Mouse (Mus musculus) spleen, adult 2 months (tissue): ENCODE measurements around the gene Rflna. TPM values are rescaled to one million over a fixed set of nuclear protein-coding genes. Genes with fewer than 3 reads are reported as not detected.

Experiments used
- DNase-seq, 2 experiments: peaks; one replicate each; pipeline versions ENCODE4 v3.0.0 to v3.0.0-alpha.2; 2012 to 2021; ENCODE audit warnings: low spot score in 2 of 2, low read depth in 1 of 2
- H3K27ac ChIP-seq: fragments of 200-500 bp; 2 replicates; pipeline ENCODE4 v1.5.1; 2012; ENCODE audit warnings: low read length, inconsistent platforms; ENCODE audit not compliant: insufficient read depth
- H3K27me3 ChIP-seq: fragments of 200-500 bp; 2 replicates; pipeline ENCODE4 v1.6.1; 2012; ENCODE audit warnings: mild to moderate bottlenecking, moderate library complexity, low read length, inconsistent platforms; ENCODE audit not compliant: control insufficient read depth, insufficient read depth
- H3K36me3 ChIP-seq: fragments of 200-500 bp; 2 replicates; pipeline ENCODE4 v1.6.1; 2012; ENCODE audit warnings: mild to moderate bottlenecking, low read length, inconsistent platforms; ENCODE audit not compliant: control insufficient read depth, insufficient read depth
- H3K4me1 ChIP-seq: fragments of 200-500 bp; 2 replicates; pipeline ENCODE4 v1.6.1; 2011; ENCODE audit warnings: inconsistent platforms; ENCODE audit not compliant: control insufficient read depth, insufficient read depth, insufficient read length
- H3K4me3 ChIP-seq: fragments of 200-500 bp; 2 replicates; pipeline ENCODE4 v1.5.1; 2011; ENCODE audit warnings: mild to moderate bottlenecking, inconsistent platforms; ENCODE audit not compliant: insufficient read depth, insufficient read length; ENCODE audit errors: extremely low read depth
- CTCF ChIP-seq: fragments of 200-500 bp; IDR thresholded peaks from 2 replicates; pipeline ENCODE4 v1.5.1; 2011; ENCODE audit warnings: mild to moderate bottlenecking, inconsistent platforms; ENCODE audit not compliant: insufficient read depth, insufficient read length, insufficient replicate concordance; ENCODE audit errors: extremely low read depth
- POLR2A ChIP-seq: fragments of 200-500 bp; IDR thresholded peaks from 2 replicates; pipeline ENCODE4 v1.6.1; 2011; ENCODE audit warnings: low read depth, low read length, inconsistent platforms
- WGBS: fragments of 180-500 bp; shearing (Covaris S2); methylation state at CpG from one replicate; pipeline ENCODE4 v1.1.7; 2018; 5-methylcytosine and 5-hydroxymethylcytosine counted together
- polyA plus RNA-seq: library from polyadenylated mRNA; depleted of rRNA; stranded (reverse); fragments of >200 nt; gene quantifications from 2 replicates; pipeline ENCODE4 v1.2.3, GENCODE M21; 2012

Gene Rflna
- polyA plus RNA-seq, 1 experiment: 0.54 TPM

DNA sequence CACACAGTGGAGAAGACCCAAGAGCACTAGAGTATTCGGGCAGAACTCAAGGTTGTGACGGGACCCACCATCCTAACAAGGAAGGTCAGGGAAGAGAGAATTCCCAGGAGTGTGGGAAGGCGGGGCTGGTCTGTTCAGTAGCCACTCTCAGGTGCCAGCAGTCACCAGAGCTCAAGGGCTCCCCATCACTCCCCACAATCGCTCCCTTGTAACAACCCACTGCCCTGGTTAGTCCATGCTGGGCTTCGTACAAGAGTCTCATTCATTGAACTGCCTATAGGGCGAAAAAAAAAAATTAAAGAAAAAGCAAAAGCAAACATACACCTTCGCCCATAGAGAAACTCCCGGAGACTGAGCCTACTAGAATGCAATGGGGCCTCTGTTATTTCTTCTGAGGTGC lies 10.7 kb upstream of the Rflna start:
- no peak overlapping the region for H3K27ac ChIP-seq
- TF ChIP-seq POLR2A: no peak
- no peak for TF ChIP-seq CTCF
- no peaks in the 10 kb centered on the region; the same call in 1 of the 2 replicates for H3K4me1 ChIP-seq
- no peaks in the 10 kb centered on the region for H3K36me3 ChIP-seq
- no peak overlapping the region for H3K4me3 ChIP-seq
- 86% methylated on average over 8 of the region's 8 CpGs for WGBS
- no peak for DNase-seq
- H3K27me3 ChIP-seq: no peaks in the 10 kb centered on the region

- H3K27me3 ChIP-seq: no peaks in the 10 kb centered on the region
- H3K27ac ChIP-seq: no peak overlapping the region
- TF ChIP-seq POLR2A: no peak
- TF ChIP-seq CTCF: no peak
- H3K4me3 ChIP-seq: no peak overlapping the region
- no peak for DNase-seq
- H3K36me3 ChIP-seq: no peaks in the 10 kb centered on the region
- WGBS: 16% methylated on average over 11 of the region's 11 CpGs
- H3K4me1 ChIP-seq: no peaks in the 10 kb centered on the region; the same call in 1 of the 2 replicates
Measured at GRCm38 (mm10) chr5:124992891-124993290, 10.1 kb upstream of the Rflna start.

GRCm38 (mm10) chr5:124996816-124997215 lies 6.2 kb upstream of the Rflna start:
- TF ChIP-seq CTCF: no peak
- TF ChIP-seq POLR2A: no peak
- 18% methylated on average over 6 of the region's 6 CpGs for WGBS
- H3K27me3 ChIP-seq: no peaks in the 10 kb centered on the region
- no peaks in the 10 kb centered on the region for H3K36me3 ChIP-seq
- no peak overlapping the region for H3K4me3 ChIP-seq
- no peak overlapping the region for H3K27ac ChIP-seq
- DNase-seq: no peak
- H3K4me1 ChIP-seq: no peaks in the 10 kb centered on the region; the same call in 1 of the 2 replicates

GRCm38 (mm10) chr5:124997913-124998312 lies 5.1 kb upstream of the Rflna start:
- WGBS: 97% methylated on average over 4 of the region's 4 CpGs
- Histone ChIP-seq H3K4me3 (no peak overlapping the region), H3K4me1 (no peaks in the 10 kb centered on the region; the same call in 1 of the 2 replicates), H3K36me3 (no peaks in the 10 kb centered on the region), H3K27ac (no peak overlapping the region), H3K27me3 (no peaks in the 10 kb centered on the region)
- no peak for DNase-seq
- TF ChIP-seq POLR2A (no peak), CTCF (no peak)

GRCm38 (mm10) chr5:125000756-125001250 lies 2.2 kb upstream of the Rflna start:
- TF ChIP-seq CTCF (no peak), POLR2A (no peak)
- no peaks in the 10 kb centered on the region for H3K36me3 ChIP-seq
- 89% methylated on average over 10 of the region's 10 CpGs for WGBS
- H3K4me3 ChIP-seq: no peak overlapping the region
- DNase-seq: no peak
- no peak overlapping the region for H3K27ac ChIP-seq
- H3K4me1 ChIP-seq: peaks cover 8% of the 10 kb centered on the region
- H3K27me3 ChIP-seq: peaks cover 9% of the 10 kb centered on the region; the same call in 1 of the 2 replicates

DNA sequence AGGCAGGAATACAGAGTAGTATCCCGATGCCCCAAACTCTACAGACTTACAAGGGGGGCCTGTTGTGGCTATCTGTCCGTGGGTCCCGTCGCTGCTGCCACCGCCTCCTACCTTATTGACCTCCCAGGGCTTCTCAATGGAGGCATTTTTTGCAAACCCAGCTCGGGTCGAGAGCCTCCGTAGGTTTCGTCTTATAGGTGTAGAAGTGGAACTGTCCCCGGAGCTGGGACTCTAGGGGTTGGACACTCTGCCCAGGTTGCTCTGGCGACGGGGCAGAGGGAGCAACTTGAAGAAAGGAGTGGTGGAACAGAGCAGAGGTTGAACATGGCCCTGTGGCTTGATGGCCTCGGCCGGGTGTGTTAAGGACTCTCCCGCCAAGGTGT lies 843 bp downstream of the Rflna start:
- no peak for DNase-seq
- H3K4me3 ChIP-seq: no peak overlapping the region
- no peak overlapping the region for H3K27ac ChIP-seq
- H3K4me1 ChIP-seq: peaks cover 8% of the 10 kb centered on the region
- TF ChIP-seq POLR2A (no peak), CTCF (no peak)
- no peaks in the 10 kb centered on the region for H3K36me3 ChIP-seq
- WGBS: 27% methylated on average over 15 of the region's 15 CpGs
- H3K27me3 ChIP-seq: peaks cover 9% of the 10 kb centered on the region; the same call in 1 of the 2 replicates

GRCm38 (mm10) chr5:125005871-125006652 lies 3.0 kb downstream of the Rflna start:
- Histone ChIP-seq H3K36me3 (no peaks in the 10 kb centered on the region), H3K27me3 (peaks cover 9% of the 10 kb centered on the region; the same call in 1 of the 2 replicates), H3K27ac (no peak overlapping the region), H3K4me3 (no peak overlapping the region), H3K4me1 (peaks cover 8% of the 10 kb centered on the region)
- no peak for DNase-seq
- WGBS: 66% methylated on average over 9 of the region's 9 CpGs
- TF ChIP-seq CTCF: no peak
- no peak for TF ChIP-seq POLR2A
